Mouse (Mus musculus) brain, embryonic 14.5 days (tissue): ENCODE measurements around the gene C1qtnf3.

Source experiments
- CTCF ChIP-seq: fragments of 200-500 bp; IDR thresholded peaks from 2 replicates; pipeline ENCODE4 v1.5.1; 2012; ENCODE audit warnings: inconsistent platforms, mild to moderate bottlenecking, moderate library complexity, borderline replicate concordance; ENCODE audit not compliant: insufficient read depth, insufficient read length; ENCODE audit errors: extremely low read depth
- POLR2A ChIP-seq: fragments of 200-500 bp; IDR thresholded peaks from 2 replicates; pipeline ENCODE4 v1.6.1; 2012; ENCODE audit warnings: mild to moderate bottlenecking, inconsistent platforms, borderline replicate concordance; ENCODE audit not compliant: poor library complexity, insufficient read depth, insufficient read length, severe bottlenecking; ENCODE audit errors: extremely low read depth

GRCm38 (mm10) chr15:10981377-10982063 lies 29.4 kb downstream of the C1qtnf3 start, which contains the start of gene Amacr:
- TF ChIP-seq CTCF, result peak; percentile 54
- peak; percentile 70; the same call in 1 of the 2 replicates for TF ChIP-seq POLR2A
